Mouse (Mus musculus) kidney, embryonic 15.5 days (tissue): ENCODE measurements at regions not wholly inside any gene's neighbourhood (a gene's known extent, or its start where the extent isn't known, plus 50 kb on each side); places are given as distances from the start of the nearest gene placed in this dataset.

Experiments used
- ATAC-seq: fragments of 200-750 bp; cut with Nextera tagmentation; replicated peaks from 2 replicates; pipeline ENCODE4 v1.8.0; 2017; ENCODE audit warnings: moderate TSS enrichment; ENCODE audit not compliant: low FRiP score
- H3K27ac ChIP-seq: fragments of 300-500 bp; sonication (generic); 2 replicates; pipeline ENCODE4 v1.5.1; 2015; ENCODE audit warnings: mild to moderate bottlenecking, inconsistent platforms
- H3K27me3 ChIP-seq: fragments of 300-500 bp; sonication (generic); 2 replicates; pipeline ENCODE4 v1.6.1; 2015; ENCODE audit warnings: inconsistent platforms
- H3K36me3 ChIP-seq: fragments of 300-500 bp; sonication (generic); 2 replicates; pipeline ENCODE4 v1.6.1; 2015; ENCODE audit warnings: inconsistent platforms
- H3K4me1 ChIP-seq: fragments of 300-500 bp; sonication (generic); 2 replicates; pipeline ENCODE4 v1.6.1; 2015; ENCODE audit warnings: inconsistent platforms
- H3K4me2 ChIP-seq: fragments of 300-500 bp; sonication (generic); 2 replicates; pipeline ENCODE4 v1.6.1; 2015; ENCODE audit warnings: moderate library complexity, mild to moderate bottlenecking, inconsistent platforms
- H3K4me3 ChIP-seq: fragments of 300-500 bp; sonication (generic); replicated peaks from 2 replicates; pipeline ENCODE4 v1.5.1; 2015; ENCODE audit warnings: mild to moderate bottlenecking, inconsistent platforms
- H3K9ac ChIP-seq: fragments of 300-500 bp; sonication (generic); 2 replicates; pipeline ENCODE4 v1.6.1; 2015; ENCODE audit warnings: mild to moderate bottlenecking, inconsistent platforms
- H3K9me3 ChIP-seq: fragments of 300-500 bp; sonication (generic); replicated peaks from 2 replicates; pipeline ENCODE4 v1.6.1; 2016; ENCODE audit warnings: inconsistent platforms
- WGBS: fragments of 180-500 bp; shearing (Covaris S2); methylation state at CpG from one replicate; pipeline ENCODE4 v1.1.7; 2015; ENCODE audit warnings: mixed read lengths; 5-methylcytosine and 5-hydroxymethylcytosine counted together

- peaks cover 8% of the 10 kb centered on the region for H3K27me3 ChIP-seq
- H3K4me3 ChIP-seq = no peak overlapping the region
- H3K9ac ChIP-seq = no peak overlapping the region
- no peak overlapping the region for H3K4me2 ChIP-seq
- H3K36me3 ChIP-seq = no peaks in the 10 kb centered on the region
- no peak for ATAC-seq
- H3K4me1 ChIP-seq = peaks cover 39% of the 10 kb centered on the region
- H3K27ac ChIP-seq = no peak overlapping the region
- H3K9me3 ChIP-seq = no peaks in the 10 kb centered on the region
- WGBS = 80% methylated on average over 3 of the region's 3 CpGs
Measured at GRCm38 (mm10) chr16:21296786-21297185, 92.2 kb downstream of the Ephb3 start.

- Histone ChIP-seq H3K27me3 (peaks cover 3% of the 10 kb centered on the region), H3K4me1 (peaks cover 26% of the 10 kb centered on the region), H3K4me3 (no peak overlapping the region), H3K9ac (no peak overlapping the region), H3K9me3 (0 out of 2 replicates have a peak, but pooled peaks cover 3% of the 10 kb centered on the region), H3K4me2 (no peak overlapping the region), H3K27ac (no peak overlapping the region), H3K36me3 (no peaks in the 10 kb centered on the region)
- ATAC-seq = no peak
- WGBS = 69% methylated on average over 7 of the region's 7 CpGs
Measured at GRCm38 (mm10) chr16:21298866-21299265, 94.3 kb downstream of the Ephb3 start.

- peak overlapping the region; percentile 37; the same call in 1 of the 2 replicates for H3K27ac ChIP-seq
- ATAC-seq = no peak
- 76% methylated on average over 3 of the region's 3 CpGs for WGBS
Measured at GRCm38 (mm10) chr16:21305859-21306258, 101.3 kb downstream of the Ephb3 start.

GRCm38 (mm10) chr16:21308513-21308912 lies 104.0 kb downstream of the Ephb3 start:
- ATAC-seq = no peak
- peaks cover 17% of the 10 kb centered on the region for H3K27me3 ChIP-seq
- no peak overlapping the region for H3K9ac ChIP-seq
- H3K27ac ChIP-seq = no peak overlapping the region
- no peak overlapping the region for H3K4me2 ChIP-seq
- no peaks in the 10 kb centered on the region for H3K36me3 ChIP-seq
- 35% methylated on average over 8 of the region's 8 CpGs for WGBS
- peaks cover 62% of the 10 kb centered on the region for H3K4me1 ChIP-seq
- H3K9me3 ChIP-seq = no peaks in the 10 kb centered on the region
- no peak overlapping the region for H3K4me3 ChIP-seq

More at GRCm38 (mm10) chr16:21305859-21306258, 101.3 kb downstream of the Ephb3 start:
- Histone ChIP-seq H3K36me3 (no peaks in the 10 kb centered on the region), H3K4me1 (peaks cover 39% of the 10 kb centered on the region), H3K4me3 (no peak overlapping the region), H3K4me2 (no peak overlapping the region), H3K9ac (no peak overlapping the region), H3K27me3 (peaks cover 17% of the 10 kb centered on the region), H3K9me3 (0 out of 2 replicates have a peak, but pooled peaks cover 3% of the 10 kb centered on the region)

GRCm38 (mm10) chr16:21310636-21311615 lies 106.4 kb downstream of the Ephb3 start:
- H3K27me3 ChIP-seq = peaks cover 21% of the 10 kb centered on the region
- H3K4me3 ChIP-seq = peak overlapping the region; percentile 44
- H3K36me3 ChIP-seq = no peaks in the 10 kb centered on the region
- H3K27ac ChIP-seq = peak overlapping the region; percentile 92
- ATAC-seq = peak; percentile 91
- H3K9ac ChIP-seq = peak overlapping the region; percentile 50
- peaks cover 59% of the 10 kb centered on the region for H3K4me1 ChIP-seq
- no peaks in the 10 kb centered on the region for H3K9me3 ChIP-seq
- H3K4me2 ChIP-seq = peak overlapping the region; percentile 82
- 2% methylated on average over 35 of the region's 35 CpGs for WGBS

- H3K4me1 ChIP-seq = peaks cover 58% of the 10 kb centered on the region
- peak overlapping the region; percentile 92 for H3K27ac ChIP-seq
- peak overlapping the region; percentile 82 for H3K4me2 ChIP-seq
- H3K9ac ChIP-seq = no peak overlapping the region
- no peaks in the 10 kb centered on the region for H3K9me3 ChIP-seq
- no peak overlapping the region for H3K4me3 ChIP-seq
- H3K36me3 ChIP-seq = no peaks in the 10 kb centered on the region
- no peak for ATAC-seq
- peaks cover 18% of the 10 kb centered on the region for H3K27me3 ChIP-seq
Measured at GRCm38 (mm10) chr16:21311781-21312180, 107.2 kb downstream of the Ephb3 start.

- H3K4me2 ChIP-seq = no peak overlapping the region
- WGBS = 41% methylated on average over 6 of the region's 6 CpGs
- peaks cover 3% of the 10 kb centered on the region; the same call in 1 of the 2 replicates for H3K27me3 ChIP-seq
- H3K9ac ChIP-seq = no peak overlapping the region
- H3K36me3 ChIP-seq = no peaks in the 10 kb centered on the region
- H3K9me3 ChIP-seq = no peaks in the 10 kb centered on the region
- no peak overlapping the region for H3K4me3 ChIP-seq
- H3K27ac ChIP-seq = no peak overlapping the region
- peaks cover 50% of the 10 kb centered on the region for H3K4me1 ChIP-seq
- ATAC-seq = no peak
Measured at GRCm38 (mm10) chr16:21315751-21316151, 107.2 kb upstream of the Vps8 start.

- no peak overlapping the region for H3K27ac ChIP-seq
- no peaks in the 10 kb centered on the region for H3K9me3 ChIP-seq
- H3K9ac ChIP-seq = no peak overlapping the region
- H3K36me3 ChIP-seq = no peaks in the 10 kb centered on the region
- peaks cover 35% of the 10 kb centered on the region for H3K4me1 ChIP-seq
- 76% methylated on average over 7 of the region's 7 CpGs for WGBS
- ATAC-seq = no peak
- no peak overlapping the region for H3K4me2 ChIP-seq
- H3K27me3 ChIP-seq = peaks cover 3% of the 10 kb centered on the region; the same call in 1 of the 2 replicates
- H3K4me3 ChIP-seq = no peak overlapping the region
Measured at GRCm38 (mm10) chr16:21318009-21318639, 104.8 kb upstream of the Vps8 start.

GRCm38 (mm10) chr16:21318640-21319365 lies 104.1 kb upstream of the Vps8 start:
- Histone ChIP-seq H3K4me2 (no peak overlapping the region), H3K9ac (no peak overlapping the region), H3K9me3 (no peaks in the 10 kb centered on the region), H3K27ac (no peak overlapping the region; the same call in 1 of the 2 replicates), H3K4me3 (no peak overlapping the region), H3K36me3 (no peaks in the 10 kb centered on the region), H3K27me3 (peaks cover 3% of the 10 kb centered on the region; the same call in 1 of the 2 replicates), H3K4me1 (peaks cover 33% of the 10 kb centered on the region)
- 68% methylated on average over 9 of the region's 9 CpGs for WGBS
- no peak for ATAC-seq

- Histone ChIP-seq H3K36me3 (no peaks in the 10 kb centered on the region), H3K27ac (no peak overlapping the region), H3K4me2 (no peak overlapping the region), H3K27me3 (peaks cover 3% of the 10 kb centered on the region; the same call in 1 of the 2 replicates), H3K4me3 (no peak overlapping the region), H3K9me3 (no peaks in the 10 kb centered on the region), H3K4me1 (peaks cover 33% of the 10 kb centered on the region), H3K9ac (no peak overlapping the region)
- 60% methylated on average over 2 of the region's 2 CpGs for WGBS
- ATAC-seq = no peak
Measured at GRCm38 (mm10) chr16:21320284-21320683, 102.6 kb upstream of the Vps8 start.

- ATAC-seq = no peak
- Histone ChIP-seq H3K9ac (no peak overlapping the region), H3K4me2 (no peak overlapping the region), H3K27ac (no peak overlapping the region), H3K36me3 (no peaks in the 10 kb centered on the region), H3K4me1 (peaks cover 26% of the 10 kb centered on the region), H3K4me3 (no peak overlapping the region), H3K9me3 (no peaks in the 10 kb centered on the region), H3K27me3 (no peaks in the 10 kb centered on the region; the same call in 1 of the 2 replicates)
- 55% methylated on average over 18 of the region's 18 CpGs for WGBS
Measured at GRCm38 (mm10) chr16:21321188-21322070, 101.5 kb upstream of the Vps8 start.
